Mouse (Mus musculus) heart, embryonic 14.5 days (tissue): Measurements from ENCODE around the gene Ank. TPM values are rescaled to one million over a fixed set of nuclear protein-coding genes. Genes with fewer than 3 reads are reported as not detected.
"Not testable (repeated sequence)": the region's sequence is repeated elsewhere in the genome, so short reads cannot be mapped to it uniquely, and the experiment has no call there.

Source experiments
- ATAC-seq: fragments of 200-750 bp; cut with Nextera tagmentation; 2 replicates; pipeline ENCODE4 v1.8.0; 2017; ENCODE audit warnings: low read depth, moderate TSS enrichment; ENCODE audit not compliant: insufficient number of reproducible peaks, insufficient read depth, low FRiP score
- H3K27ac ChIP-seq, 2 experiments: fragments of 200-500 bp in 1 of 2; fragments of 300-500 bp in 1 of 2; sonication (generic) in 1 of 2; replicated peaks in 1 of 2; 2 replicates each; pipeline ENCODE4 v1.5.1; 2012 to 2014; ENCODE audit warnings: low read depth in 2 of 2, low read length in 2 of 2, control low read depth in 1 of 2, mild to moderate bottlenecking in 1 of 2, mixed read lengths in 1 of 2; ENCODE audit not compliant: control insufficient read depth in 1 of 2, insufficient read depth in 1 of 2
- H3K27me3 ChIP-seq: fragments of 300-500 bp; sonication (generic); 2 replicates; pipeline ENCODE4 v1.6.1; 2014; ENCODE audit warnings: mild to moderate bottlenecking, low read length, control low read depth; ENCODE audit not compliant: control insufficient read depth, insufficient read depth
- H3K36me3 ChIP-seq: fragments of 300-500 bp; sonication (generic); 2 replicates; pipeline ENCODE4 v1.6.1; 2014; ENCODE audit warnings: mild to moderate bottlenecking, control low read depth, low read length, mixed read lengths; ENCODE audit not compliant: control insufficient read depth, insufficient read depth
- H3K4me1 ChIP-seq, 2 experiments: fragments of 200-500 bp in 1 of 2; fragments of 300-500 bp in 1 of 2; sonication (generic) in 1 of 2; 2 replicates each; pipeline ENCODE4 v1.6.1; 2012 to 2014; ENCODE audit warnings: low read length in 2 of 2, control low read depth in 1 of 2, mixed read lengths in 1 of 2; ENCODE audit not compliant: control insufficient read depth in 2 of 2, insufficient read depth in 2 of 2
- H3K4me2 ChIP-seq: fragments of 300-500 bp; sonication (generic); 2 replicates; pipeline ENCODE4 v1.6.1; 2014; ENCODE audit warnings: mild to moderate bottlenecking, low read length
- H3K4me3 ChIP-seq, 2 experiments: fragments of 200-500 bp in 1 of 2; fragments of 300-500 bp in 1 of 2; sonication (generic) in 1 of 2; 2 replicates each; pipeline ENCODE4 v1.5.1; 2012 to 2014; ENCODE audit warnings: low read length in 2 of 2, mild to moderate bottlenecking in 2 of 2, control low read depth in 1 of 2, low read depth in 1 of 2, moderate library complexity in 1 of 2; ENCODE audit not compliant: control insufficient read depth in 1 of 2, insufficient read depth in 1 of 2
- H3K9ac ChIP-seq: fragments of 300-500 bp; sonication (generic); 2 replicates; pipeline ENCODE4 v1.6.1; 2014; ENCODE audit warnings: mild to moderate bottlenecking, low read length
- H3K9me3 ChIP-seq: fragments of 300-500 bp; sonication (generic); 2 replicates; pipeline ENCODE4 v1.6.1; 2016; ENCODE audit warnings: low read length, control low read depth; ENCODE audit not compliant: control insufficient read depth
- WGBS: fragments of 180-500 bp; shearing (Covaris S2); extraction: QIAGEN DNeasy Blood & Tissue Kit; methylation state at CpG from one replicate; pipeline ENCODE4 v1.1.7; 2014; 5-methylcytosine and 5-hydroxymethylcytosine counted together
- polyA plus RNA-seq: library from polyadenylated mRNA; unstranded; fragments of >200 nt; fragmentation: Nextera tagmentation; extraction: Ambion mirVana; gene quantifications from 2 replicates; pipeline ENCODE4 v1.2.1, GENCODE M21; 2014

The Ank gene
- polyA plus RNA-seq, 1 experiment from 2014 or later: 15.9 TPM

DNA sequence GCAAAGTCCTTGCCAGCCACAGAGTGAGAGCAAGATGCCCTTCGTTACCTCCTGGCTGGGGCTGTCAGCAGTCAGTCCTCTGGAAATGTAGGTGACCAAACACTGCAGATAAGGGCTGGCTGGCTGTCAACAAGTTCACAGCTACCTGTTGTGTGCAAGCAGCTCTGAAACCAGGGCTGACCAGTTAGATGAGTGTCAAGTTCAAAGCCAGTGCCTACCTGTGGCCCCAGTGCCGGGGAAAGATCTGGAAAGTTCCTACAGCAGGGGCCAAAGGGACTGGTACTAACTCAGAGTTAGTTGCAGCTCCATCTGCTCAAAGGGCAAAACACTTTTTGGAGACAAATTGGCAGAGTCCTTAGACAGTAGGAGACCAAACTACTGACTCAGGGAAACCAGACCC is 9.5 kb upstream of the Ank start:
- WGBS: 59% methylated on average over 2 of the region's 2 CpGs
- Histone ChIP-seq H3K4me2 (no peak overlapping the region), H3K9ac (no peak overlapping the region), H3K36me3 (no peaks in the 10 kb centered on the region), H3K4me1 (peaks cover 4 to 8% of the 10 kb centered on the region in 2 experiments), H3K27ac (no peak overlapping the region), H3K9me3 (no peaks in the 10 kb centered on the region), H3K27me3 (no peaks in the 10 kb centered on the region), H3K4me3 (no peak overlapping the region)
- ATAC-seq: no peak

DNA sequence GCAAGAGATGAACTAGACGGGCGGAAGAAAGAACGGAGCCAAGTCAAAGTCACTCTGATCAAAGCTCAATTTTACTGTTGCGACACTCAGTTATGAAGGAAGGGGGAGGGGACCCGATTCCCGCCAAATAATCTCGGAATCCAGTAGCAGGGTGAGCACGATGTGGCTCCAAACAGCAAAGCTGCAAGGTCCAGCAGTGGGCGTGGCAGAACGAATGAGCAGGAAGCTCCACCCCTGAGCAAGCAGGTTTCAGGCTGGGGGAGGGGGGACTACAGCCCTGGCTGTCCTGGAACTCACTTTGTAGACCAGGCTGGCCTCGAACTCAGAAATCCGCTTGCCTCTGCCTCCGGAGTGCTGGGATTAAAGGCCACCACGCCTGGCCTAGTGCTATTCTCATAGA is 6.7 kb upstream of the Ank start:
- H3K4me1 ChIP-seq, H3K27ac ChIP-seq, H3K9me3 ChIP-seq, H3K4me3 ChIP-seq, H3K9ac ChIP-seq, H3K4me2 ChIP-seq, H3K27me3 ChIP-seq, H3K36me3 ChIP-seq, ATAC-seq: not testable (repeated sequence)
- WGBS: 49% methylated on average over 14 of the region's 14 CpGs

DNA sequence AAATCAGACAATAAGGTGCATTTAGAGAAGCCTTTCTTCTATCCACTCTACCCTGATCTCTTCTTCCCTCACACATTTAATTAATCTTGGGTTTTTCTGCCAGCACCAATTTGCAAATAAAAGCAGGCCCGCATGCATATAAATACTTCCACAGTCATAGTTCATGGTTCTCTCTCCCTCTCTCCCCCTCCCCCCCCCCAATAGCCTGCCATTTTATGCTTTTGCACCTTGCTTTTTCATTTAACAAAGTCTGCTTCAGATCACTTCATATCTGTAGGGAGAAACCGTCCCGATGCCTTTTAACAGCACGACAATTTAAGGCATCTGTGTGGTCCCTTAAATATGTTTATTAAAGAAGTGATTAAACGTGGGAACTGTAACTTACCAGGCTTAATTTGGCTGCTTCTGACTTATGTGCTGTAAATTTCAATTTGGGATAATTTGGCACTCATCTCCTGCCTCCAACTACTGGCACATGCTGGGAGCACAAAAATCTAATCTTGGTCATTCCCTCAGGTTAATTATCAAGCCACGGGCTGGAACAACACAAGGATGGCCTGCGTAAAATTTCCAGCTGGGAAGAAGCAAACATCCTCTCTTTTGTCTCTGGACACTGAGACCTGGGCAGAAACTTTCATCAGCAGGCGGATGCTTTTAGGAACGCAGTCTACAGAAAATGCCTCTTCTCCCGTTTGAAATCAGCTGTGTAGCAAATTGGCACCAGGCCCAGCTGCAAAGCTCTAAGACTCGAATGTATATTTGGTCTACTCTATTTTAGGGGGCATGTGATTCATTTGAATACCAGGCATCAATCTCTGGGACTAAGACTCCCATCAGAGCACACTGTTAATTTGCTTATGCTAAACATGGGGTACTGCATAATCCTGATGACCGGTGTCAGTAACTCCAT is 4.9 kb upstream of the Ank start:
- Histone ChIP-seq H3K36me3 (no peaks in the 10 kb centered on the region), H3K4me2 (0 out of 2 replicates have a peak overlapping the region, but pooled peaks have one; percentile 8), H3K27me3 (no peaks in the 10 kb centered on the region), H3K4me1 (peaks cover 6 to 9% of the 10 kb centered on the region in 2 experiments), H3K9me3 (no peaks in the 10 kb centered on the region), H3K9ac (no peak overlapping the region), H3K4me3 (no peak overlapping the region), H3K27ac (peak overlapping the region in 1 of 2 experiments; percentile 12; a peak in 2 of 4 replicates)
- 45% methylated on average over 12 of the region's 12 CpGs for WGBS
- no peak for ATAC-seq

DNA sequence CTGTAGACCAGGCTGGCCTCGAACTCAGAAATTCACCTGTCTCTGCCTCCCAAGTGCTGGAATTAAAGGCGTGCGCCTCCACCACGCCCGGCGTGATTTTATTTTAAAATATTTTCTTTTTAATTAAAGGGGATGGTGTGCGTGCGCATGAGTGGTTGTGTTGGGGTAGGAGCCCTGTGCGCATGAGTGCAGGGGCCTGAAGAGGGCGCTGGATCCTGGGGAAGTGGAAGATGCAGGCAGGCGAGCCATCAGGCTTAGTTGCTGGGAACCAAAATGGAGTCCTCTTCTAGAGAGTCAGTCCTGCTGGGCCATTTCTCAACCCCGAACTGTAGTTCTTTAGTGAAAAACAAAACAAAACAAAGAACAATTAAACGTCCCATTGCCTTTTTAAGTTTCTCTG is 2.6 kb upstream of the Ank start:
- no peak overlapping the region for H3K27ac ChIP-seq
- ATAC-seq: no peak
- no peak overlapping the region for H3K9ac ChIP-seq
- no peak overlapping the region for H3K4me3 ChIP-seq
- H3K9me3 ChIP-seq: no peaks in the 10 kb centered on the region
- 93% methylated on average over 13 of the region's 13 CpGs for WGBS
- no peak overlapping the region for H3K4me2 ChIP-seq
- H3K36me3 ChIP-seq: no peaks in the 10 kb centered on the region
- no peaks in the 10 kb centered on the region for H3K27me3 ChIP-seq
- peaks cover 4 to 9% of the 10 kb centered on the region in 2 experiments for H3K4me1 ChIP-seq

DNA sequence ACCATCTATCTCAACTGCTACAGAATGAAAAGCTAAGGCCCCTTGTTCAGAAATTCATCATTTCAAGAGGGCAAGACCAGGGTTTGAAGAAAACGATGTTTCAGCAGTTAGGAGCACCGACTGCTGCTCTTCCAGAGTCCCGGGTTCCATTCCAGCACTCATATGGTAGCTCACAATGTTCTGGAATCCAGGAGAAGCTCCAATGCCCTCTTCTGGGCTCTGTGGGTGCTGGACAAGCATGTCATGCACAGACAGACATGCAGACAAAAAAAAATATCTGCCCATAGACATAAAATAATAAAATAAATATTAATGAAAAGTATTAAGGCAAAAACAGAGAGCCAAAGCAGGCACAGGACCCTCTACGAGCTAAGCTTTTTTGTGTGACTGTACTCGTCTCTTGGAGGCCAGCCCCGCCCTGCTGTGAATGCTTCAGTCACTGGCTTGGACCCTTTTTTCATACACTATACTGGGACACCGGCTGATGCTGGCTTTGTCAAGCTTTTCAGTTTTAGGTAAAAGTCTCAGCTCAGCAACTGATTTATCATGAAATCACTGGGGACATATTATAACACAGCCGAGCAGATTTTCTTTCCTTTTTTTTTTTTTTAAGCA is 979 bp upstream of the Ank start:
- H3K9me3 ChIP-seq: no peaks in the 10 kb centered on the region
- H3K27ac ChIP-seq: peak overlapping the region in 1 of 2 experiments; percentile 90; a peak in 1 of 4 replicates
- 27% methylated on average over 8 of the region's 8 CpGs for WGBS
- no peaks in the 10 kb centered on the region for H3K36me3 ChIP-seq
- H3K4me3 ChIP-seq: peak overlapping the region; percentile 76 to 87; a peak in 3 of 4 replicates
- H3K4me1 ChIP-seq: peaks cover 4 to 9% of the 10 kb centered on the region in 2 experiments
- H3K27me3 ChIP-seq: no peaks in the 10 kb centered on the region
- H3K4me2 ChIP-seq: peak overlapping the region; percentile 87
- peak overlapping the region; percentile 91 for H3K9ac ChIP-seq
- no peak for ATAC-seq

DNA sequence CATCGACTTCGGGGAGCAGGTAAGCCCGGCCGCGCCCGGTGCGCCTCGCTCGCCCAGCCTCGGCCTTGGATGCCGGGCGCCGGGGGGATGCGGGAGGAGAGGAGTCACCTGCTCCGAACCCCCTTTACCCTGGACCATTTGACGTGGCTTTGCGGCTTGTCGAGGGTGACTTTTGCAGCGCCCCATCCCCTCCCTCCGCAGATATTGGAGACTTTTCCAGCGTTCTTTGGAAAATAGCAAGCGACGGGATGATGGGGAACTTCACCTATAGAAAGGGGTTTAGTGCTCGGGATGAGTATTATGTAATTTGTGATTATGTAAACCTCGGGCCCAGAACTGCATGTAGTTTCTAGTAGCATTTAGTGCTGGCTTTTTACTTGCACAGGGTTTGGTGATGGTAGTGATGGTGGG is 609 bp downstream of the Ank start:
- Histone ChIP-seq H3K4me1 (peaks cover under 1 to 1% of the 10 kb centered on the region in 2 experiments; a peak in 3 of 4 replicates), H3K27me3 (no peaks in the 10 kb centered on the region), H3K9me3 (no peaks in the 10 kb centered on the region), H3K4me2 (peak overlapping the region; percentile 87), H3K27ac (peak overlapping the region; percentile 48 to 90), H3K9ac (peak overlapping the region; percentile 91), H3K4me3 (peak overlapping the region; percentile 76 to 87), H3K36me3 (no peaks in the 10 kb centered on the region)
- under 1% methylated on average over 25 of the region's 25 CpGs for WGBS
- no peak for ATAC-seq

DNA sequence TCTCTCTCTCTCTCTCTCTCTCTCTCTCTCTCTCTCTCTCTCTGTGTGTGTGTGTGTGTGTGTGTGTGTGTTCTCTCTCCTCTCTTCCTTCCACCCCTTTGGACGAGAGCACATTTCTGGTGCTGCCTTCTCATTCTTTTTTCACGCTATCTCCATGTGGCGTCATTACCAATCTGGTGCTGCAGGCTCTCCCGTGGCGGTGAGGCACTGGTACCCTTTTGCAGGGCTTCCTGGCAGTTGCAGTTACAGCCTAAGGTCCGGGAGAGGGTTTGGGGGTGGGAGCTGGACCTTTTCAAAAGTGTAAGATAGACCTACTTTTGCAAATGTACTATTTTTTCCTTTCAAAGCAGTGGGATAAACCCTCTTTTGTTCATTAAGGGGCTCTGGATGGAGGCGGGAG is 1.2 kb downstream of the Ank start:
- Histone ChIP-seq H3K9me3 (no peaks in the 10 kb centered on the region), H3K4me2 (peak overlapping the region; percentile 87), H3K36me3 (no peaks in the 10 kb centered on the region), H3K27me3 (no peaks in the 10 kb centered on the region), H3K9ac (peak overlapping the region; percentile 91), H3K27ac (no peak overlapping the region), H3K4me3 (peak overlapping the region; percentile 76 to 87), H3K4me1 (no peaks in the 10 kb centered on the region; a peak in 1 of 4 replicates)
- ATAC-seq: no peak
- WGBS: 15% methylated on average over 7 of the region's 7 CpGs
